Mouse (Mus musculus): Measurements from ENCODE around the gene Stox2. TPM values are rescaled to one million over a fixed set of nuclear protein-coding genes. Genes with fewer than 3 reads are reported as not detected.

Gene Stox2
- total RNA-seq (2014; rRNA removed), result 94.5 and 101 TPM in 2 replicates
- polyA plus RNA-seq (2015; fragmentation: Nextera tagmentation; extraction: Ambion mirVana), result 36.3 and 36.7 TPM in 2 replicates

GRCm38 (mm10) chr8:47446312-47447046, at the start of gene Stox2:
Stox2 (minus strand) TSS chr8:47446362.
- no peaks in the 10 kb centered on the region for H3K36me3 ChIP-seq (ENCODE audit: insufficient read depth, low read length)
- no peak within 1 kb of the TSS for H3K4me2 ChIP-seq (ENCODE audit: low read depth, low read length)
- no peak within 1 kb of the TSS for H3K9ac ChIP-seq (replicated peaks; ENCODE audit: low read length)
- no peak within 1 kb of the TSS for H3K27ac ChIP-seq
- no peaks in the 10 kb centered on the region for H3K9me3 ChIP-seq (ENCODE audit: low read length)
- no peak for TF ChIP-seq CTCF (IDR thresholded peaks at IDR 0.05; ENCODE audit: low read depth)
- WGBS, result 78% methylated on average over 19 of the region's 19 CpGs
- no peaks in the 10 kb centered on the region for H3K4me1 ChIP-seq (ENCODE audit: insufficient read depth, low read length)
- no peak for ATAC-seq
- no peak within 1 kb of the TSS for H3K4me3 ChIP-seq (ENCODE audit: low read length)
- H3K27me3 ChIP-seq (ENCODE audit: insufficient read depth, low read length), result no peaks in the 10 kb centered on the region
- DNase-seq (ENCODE audit: low spot score), result no peak

GRCm38 (mm10) chr8:47495428-47495827, 49.3 kb upstream of the Stox2 start:
- no peak overlapping the region for H3K9ac ChIP-seq (replicated peaks; ENCODE audit: low read length)
- no peak overlapping the region for H3K4me2 ChIP-seq (ENCODE audit: low read depth, low read length)
- H3K4me1 ChIP-seq (ENCODE audit: insufficient read depth, low read length), result no peaks in the 10 kb centered on the region
- DNase-seq (ENCODE audit: low spot score) (no peak), ATAC-seq (no peak)
- no peak overlapping the region for H3K4me3 ChIP-seq (ENCODE audit: low read length)
- peaks cover 67% of the 10 kb centered on the region for H3K36me3 ChIP-seq (ENCODE audit: insufficient read depth, low read length)
- no peaks in the 10 kb centered on the region for H3K9me3 ChIP-seq (ENCODE audit: low read length)
- 87% methylated on average over 6 of the region's 6 CpGs for WGBS
- no peaks in the 10 kb centered on the region for H3K27me3 ChIP-seq (ENCODE audit: insufficient read depth, low read length)
- no peak overlapping the region for H3K27ac ChIP-seq
- no peak for TF ChIP-seq CTCF (IDR thresholded peaks at IDR 0.05; ENCODE audit: low read depth)

- Histone ChIP-seq H3K9ac (replicated peaks; ENCODE audit: low read length) (no peak overlapping the region), H3K4me2 (ENCODE audit: low read depth, low read length) (no peak overlapping the region), H3K4me1 (ENCODE audit: insufficient read depth, low read length) (no peaks in the 10 kb centered on the region), H3K27ac (no peak overlapping the region), H3K9me3 (ENCODE audit: low read length) (no peaks in the 10 kb centered on the region), H3K4me3 (ENCODE audit: low read length) (no peak overlapping the region), H3K36me3 (ENCODE audit: insufficient read depth, low read length) (peaks cover 62% of the 10 kb centered on the region), H3K27me3 (ENCODE audit: insufficient read depth, low read length) (no peaks in the 10 kb centered on the region)
- TF ChIP-seq CTCF (IDR thresholded peaks at IDR 0.05; ENCODE audit: low read depth), result no peak
- WGBS, result 83% methylated on average over 12 of the region's 12 CpGs
- ATAC-seq (no peak), DNase-seq (ENCODE audit: low spot score) (no peak)
Measured at GRCm38 (mm10) chr8:47494602-47495153, 48.5 kb upstream of the Stox2 start.

- Histone ChIP-seq H3K4me3 (ENCODE audit: low read length) (no peak overlapping the region), H3K36me3 (ENCODE audit: insufficient read depth, low read length) (peaks cover 52% of the 10 kb centered on the region), H3K9me3 (ENCODE audit: low read length) (no peaks in the 10 kb centered on the region), H3K27me3 (ENCODE audit: insufficient read depth, low read length) (no peaks in the 10 kb centered on the region), H3K27ac (no peak overlapping the region), H3K4me2 (ENCODE audit: low read depth, low read length) (no peak overlapping the region), H3K4me1 (ENCODE audit: insufficient read depth, low read length) (no peaks in the 10 kb centered on the region), H3K9ac (replicated peaks; ENCODE audit: low read length) (no peak overlapping the region)
- WGBS, result 94% methylated on average over 12 of the region's 12 CpGs
- no peak for TF ChIP-seq CTCF (IDR thresholded peaks at IDR 0.05; ENCODE audit: low read depth)
- no peak for ATAC-seq
- no peak for DNase-seq (ENCODE audit: low spot score)
Measured at GRCm38 (mm10) chr8:47493106-47493505, 46.9 kb upstream of the Stox2 start.

DNA sequence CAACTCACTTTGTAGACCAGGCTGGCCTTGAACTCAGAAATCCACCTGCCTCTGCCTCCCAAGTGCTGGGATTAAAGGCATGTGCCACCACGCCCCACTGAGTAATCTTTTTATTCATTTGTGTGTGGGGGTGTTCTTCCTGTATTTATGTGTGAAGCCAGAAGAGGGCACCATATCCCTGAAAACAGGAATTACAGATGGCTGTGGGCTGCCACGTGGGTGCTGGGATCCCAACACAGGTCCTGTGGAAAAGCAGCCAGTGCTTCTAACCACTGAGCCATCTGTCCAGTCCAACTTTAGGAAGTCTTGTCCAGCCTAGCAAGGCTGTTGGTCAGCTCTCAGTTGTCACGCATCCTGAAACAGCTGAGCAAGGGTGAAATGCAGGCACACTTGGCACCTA, 41.1 kb upstream of the Stox2 start:
- WGBS, result 86% methylated on average over 3 of the region's 3 CpGs
- no peak for TF ChIP-seq CTCF (IDR thresholded peaks at IDR 0.05; ENCODE audit: low read depth)
- Histone ChIP-seq H3K27me3 (ENCODE audit: insufficient read depth, low read length) (no peaks in the 10 kb centered on the region), H3K4me1 (ENCODE audit: insufficient read depth, low read length) (no peaks in the 10 kb centered on the region), H3K4me2 (ENCODE audit: low read depth, low read length) (no peak overlapping the region), H3K36me3 (ENCODE audit: insufficient read depth, low read length) (peaks cover 19% of the 10 kb centered on the region), H3K27ac (no peak overlapping the region), H3K4me3 (ENCODE audit: low read length) (no peak overlapping the region), H3K9ac (replicated peaks; ENCODE audit: low read length) (no peak overlapping the region), H3K9me3 (ENCODE audit: low read length) (no peaks in the 10 kb centered on the region)
- no peak for DNase-seq (ENCODE audit: low spot score)
- no peak for ATAC-seq

DNA sequence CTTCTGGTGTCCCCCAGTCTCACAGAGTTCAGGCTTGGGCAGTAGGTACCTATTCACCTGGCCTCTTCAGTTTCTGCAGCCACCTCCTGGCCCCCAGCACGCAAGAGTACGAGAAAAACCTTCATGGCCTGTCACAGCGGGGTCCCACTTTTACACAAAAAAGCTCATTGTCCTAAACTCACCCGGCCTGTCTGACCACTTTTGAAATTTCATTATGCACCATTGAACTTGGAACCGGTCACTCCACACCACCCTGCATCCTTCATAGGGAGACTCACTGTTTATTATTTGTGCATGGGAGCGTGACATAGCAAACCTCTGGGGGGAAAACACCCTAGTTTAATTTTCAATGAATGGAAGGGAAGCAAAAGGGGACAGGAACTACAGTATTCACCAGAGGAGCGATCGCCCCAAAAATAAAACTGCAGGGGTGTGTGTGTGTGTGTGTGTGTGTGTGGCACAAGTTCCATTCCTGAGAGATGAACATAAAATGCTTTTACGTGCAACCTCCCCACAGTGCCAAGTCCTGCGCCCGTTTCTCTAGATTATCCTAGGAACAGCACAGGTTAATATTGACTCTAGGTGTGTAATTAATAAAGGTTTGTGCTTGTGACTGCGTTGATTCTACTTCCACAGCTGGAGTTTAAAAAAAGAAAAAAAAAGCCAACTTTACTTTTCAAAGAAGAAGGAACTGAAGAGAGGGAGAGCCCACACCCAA, 36.4 kb upstream of the Stox2 start:
- Histone ChIP-seq H3K9ac (replicated peaks; ENCODE audit: low read length) (no peak overlapping the region), H3K4me3 (ENCODE audit: low read length) (no peak overlapping the region), H3K27ac (no peak overlapping the region), H3K36me3 (ENCODE audit: insufficient read depth, low read length) (no peaks in the 10 kb centered on the region), H3K4me1 (ENCODE audit: insufficient read depth, low read length) (no peaks in the 10 kb centered on the region), H3K27me3 (ENCODE audit: insufficient read depth, low read length) (no peaks in the 10 kb centered on the region), H3K9me3 (ENCODE audit: low read length) (no peaks in the 10 kb centered on the region), H3K4me2 (ENCODE audit: low read depth, low read length) (no peak overlapping the region)
- DNase-seq (ENCODE audit: low spot score), result no peak
- WGBS, result 39% methylated on average over 12 of the region's 12 CpGs
- no peak for TF ChIP-seq CTCF (IDR thresholded peaks at IDR 0.05; ENCODE audit: low read depth)
- 0 out of 2 replicates have a peak, but pooled peaks have one; percentile 37 for ATAC-seq

Measured in hindbrain, postnatal 0 days (tissue).